ENCODE assay signal across 8 mouse cellular contexts in genomic region chrX:141721725-141722124, GRCm38 (mm10). TPM values are rescaled to one million over a fixed set of nuclear protein-coding genes. Genes with fewer than 3 reads are reported as not detected.
A peak's percentile ranks its signal among the peaks of the same experiment; 100 is the strongest.
DNase-seq lines count a peak whose midpoint lies in the region; ATAC-seq and TF ChIP-seq lines count a peak whose summit lies in the region.

No protein-coding gene starts in this region.

- DNase-seq in adrenal gland, postnatal 14 days, result peak; percentile 20
- DNase-seq in adrenal gland, postnatal 25 days, result no peak
- peak; percentile 5 for DNase-seq in thymus, postnatal 4 days
- DNase-seq in thymus, postnatal 0 days (ENCODE audit: low spot score), result no peak
- DNase-seq in kidney, postnatal 14 days, result peak; percentile 12
- DNase-seq in midbrain, postnatal 0 days (ENCODE audit: low spot score), result peak; percentile 2
- no peak for DNase-seq in right cerebral cortex, postnatal 14 days
- DNase-seq in urinary bladder, postnatal 14 days (ENCODE audit: low spot score), result no peak

- no peaks in the 10 kb centered on the region for H3K9me3 ChIP-seq in midbrain, postnatal 0 days (ENCODE audit: low read length)

- no peak for TF ChIP-seq CTCF in midbrain, postnatal 0 days (IDR thresholded peaks at IDR 0.05)

- 14% methylated on average over 33 of the region's 33 CpGs for WGBS in midbrain, postnatal 0 days

- H3K27me3 ChIP-seq in midbrain, postnatal 0 days (ENCODE audit: insufficient read depth, low read length), result peaks cover 32% of the 10 kb centered on the region

- H3K36me3 ChIP-seq in midbrain, postnatal 0 days (ENCODE audit: insufficient read depth, low read length), result no peaks in the 10 kb centered on the region

- no peak for ATAC-seq in midbrain, postnatal 0 days (ENCODE audit: low FRiP score)

- H3K9ac ChIP-seq in midbrain, postnatal 0 days (replicated peaks; ENCODE audit: low read length, poor library complexity, severe bottlenecking), result no peak overlapping the region

- peak overlapping the region; percentile 58 for H3K4me2 ChIP-seq in midbrain, postnatal 0 days (ENCODE audit: low read depth, low read length, poor library complexity, severe bottlenecking)

- H3K4me1 ChIP-seq in midbrain, postnatal 0 days (ENCODE audit: insufficient read depth, low read length), result no peaks in the 10 kb centered on the region

- H3K4me3 ChIP-seq in midbrain, postnatal 0 days (ENCODE audit: low read depth, low read length), result peak overlapping the region; percentile 35

- H3K27ac ChIP-seq in midbrain, postnatal 0 days (ENCODE audit: low read depth, low read length), result no peak overlapping the region

RNA-seq across cellular contexts. Expression of gene Irs4, which starts 3.3 kb away (rescaled TPM):
- 0.04 and 0.15 TPM in 2 replicates for total RNA-seq in adrenal gland, postnatal 14 days (2021)
- total RNA-seq in adrenal gland, postnatal 25 days (2021), result not detected in 2 replicates
- not detected in 2 replicates for polyA plus RNA-seq in thymus, postnatal 0 days (2015; fragmentation: Nextera tagmentation; extraction: Ambion mirVana)
- total RNA-seq in midbrain, postnatal 0 days (2014; rRNA removed), result 9.2 and 10.9 TPM in 2 replicates
- polyA plus RNA-seq in midbrain, postnatal 0 days (2015; fragmentation: Nextera tagmentation; extraction: Ambion mirVana), result 4.7 and 6.3 TPM in 2 replicates

Comparison
In these comparisons a context has a peak if more than half of its experiments do, and no peak if none do; other contexts are left out.
1. DNase-seq: peak in adrenal gland, postnatal 14 days (single experiment), thymus, postnatal 4 days (single experiment), kidney, postnatal 14 days (single experiment) and midbrain, postnatal 0 days (single experiment); none in adrenal gland, postnatal 25 days (single experiment), thymus, postnatal 0 days (single experiment), right cerebral cortex, postnatal 14 days (single experiment) and urinary bladder, postnatal 14 days (single experiment).